Mouse (Mus musculus): ENCODE data around the gene Calml4. TPM values are rescaled to one million over a fixed set of nuclear protein-coding genes. Genes with fewer than 3 reads are reported as not detected.

The Calml4 gene
- 2.0 and 3.5 TPM in 2 replicates for polyA plus RNA-seq (2016; fragmentation: Nextera tagmentation; extraction: Ambion mirVana)

GRCm38 (mm10) chr9:62857719-62858261 is at the start of gene Calml4:
Gene Calml4 (plus strand): TSS chr9:62858080.
- no peaks in the 10 kb centered on the region for H3K36me3 ChIP-seq
- no peak within 1 kb of the TSS for H3K9ac ChIP-seq
- H3K27ac ChIP-seq = no peak within 1 kb of the TSS
- peak; percentile 68 for ATAC-seq (ENCODE audit: low FRiP score, low read depth)
- WGBS = 35% methylated on average over 20 of the region's 20 CpGs
- H3K4me1 ChIP-seq = peaks cover 22% of the 10 kb centered on the region
- H3K4me3 ChIP-seq = no peak within 1 kb of the TSS
- H3K9me3 ChIP-seq = no peaks in the 10 kb centered on the region
- H3K4me2 ChIP-seq (replicated peaks) = peak within 1 kb of the TSS; percentile 25
- H3K27me3 ChIP-seq (replicated peaks) = no peaks in the 10 kb centered on the region

DNA sequence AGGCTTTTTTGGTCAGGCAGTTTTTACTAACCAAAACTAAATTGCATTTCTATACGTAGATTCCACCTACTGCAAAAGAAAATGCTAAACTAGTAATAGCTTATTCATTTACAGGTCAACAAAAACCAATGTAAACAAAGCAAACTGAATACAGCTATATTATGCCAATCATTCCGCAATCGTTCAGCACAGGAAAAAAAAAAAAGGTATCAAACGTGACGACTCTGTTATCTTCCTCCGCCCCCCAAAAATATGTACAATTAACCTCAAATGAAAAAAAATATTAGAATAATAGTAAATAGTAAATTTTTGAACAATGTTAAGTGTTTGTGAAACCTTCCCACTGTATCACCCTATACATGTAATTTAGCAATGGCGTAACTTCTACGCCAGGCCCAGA is 47.8 kb upstream of the Calml4 start:
- Histone ChIP-seq H3K27ac (no peak overlapping the region), H3K4me2 (replicated peaks) (peak overlapping the region; percentile 92), H3K9me3 (no peaks in the 10 kb centered on the region), H3K4me3 (peak overlapping the region; percentile 98), H3K4me1 (peaks cover 28% of the 10 kb centered on the region), H3K27me3 (replicated peaks) (no peaks in the 10 kb centered on the region), H3K9ac (peak overlapping the region; percentile 90), H3K36me3 (no peaks in the 10 kb centered on the region)
- ATAC-seq (ENCODE audit: low FRiP score, low read depth) = no peak
- 17% methylated on average over 8 of the region's 8 CpGs for WGBS

DNA sequence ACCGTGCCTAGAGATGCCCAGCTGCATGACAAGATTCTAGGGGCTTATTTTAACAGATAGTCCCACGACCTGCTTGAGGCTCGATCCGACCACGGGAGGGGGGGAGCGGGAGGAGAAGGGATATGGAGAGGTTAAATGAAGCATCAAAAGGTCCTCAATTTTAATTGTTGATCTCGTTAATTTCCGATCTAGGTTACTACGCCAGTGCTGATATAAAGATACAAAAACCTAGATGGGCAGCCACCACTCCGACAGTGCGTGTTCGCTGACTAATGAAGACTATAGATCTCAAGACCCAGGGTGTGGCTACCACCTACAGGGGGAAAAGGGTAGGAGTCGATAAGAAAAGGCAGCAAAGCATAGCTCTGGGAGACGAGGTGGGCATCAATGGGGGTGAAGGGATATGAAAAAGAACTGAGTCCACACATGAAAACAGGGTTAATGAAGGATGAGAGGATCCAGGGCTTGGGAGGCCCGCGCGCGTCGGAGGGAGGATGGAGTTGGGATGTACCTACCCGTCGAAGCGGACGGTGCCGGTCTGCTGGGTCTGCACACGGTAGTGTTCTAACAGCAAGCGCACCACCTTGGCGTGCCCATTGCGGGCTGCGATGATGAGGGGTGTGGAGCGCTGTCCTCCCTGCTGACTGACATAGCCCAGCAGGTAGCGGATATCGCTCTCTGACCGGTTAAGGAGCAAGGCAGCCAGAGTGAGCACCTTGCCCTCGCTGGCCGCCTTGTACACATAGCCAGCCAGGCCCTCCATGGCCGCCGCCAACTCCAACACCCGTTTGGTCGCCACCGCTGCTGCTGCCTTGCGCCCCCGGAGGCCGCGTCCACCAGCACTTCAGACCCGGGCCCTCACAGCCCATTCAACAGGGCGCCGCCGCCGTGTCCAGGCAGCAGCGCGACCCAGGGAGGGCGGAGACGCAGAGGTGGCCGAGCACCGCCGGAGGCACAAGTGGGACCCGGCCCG is 47.1 kb upstream of the Calml4 start:
- peak overlapping the region; percentile 98 for H3K4me3 ChIP-seq
- peak overlapping the region; percentile 95 for H3K27ac ChIP-seq
- no peaks in the 10 kb centered on the region for H3K27me3 ChIP-seq (replicated peaks)
- peaks cover 28% of the 10 kb centered on the region for H3K4me1 ChIP-seq
- H3K9me3 ChIP-seq = no peaks in the 10 kb centered on the region
- H3K36me3 ChIP-seq = no peaks in the 10 kb centered on the region
- H3K4me2 ChIP-seq (replicated peaks) = peak overlapping the region; percentile 92
- H3K9ac ChIP-seq = peak overlapping the region; percentile 90
- peak; percentile 67 for ATAC-seq (ENCODE audit: low FRiP score, low read depth)
- under 1% methylated on average over 58 of the region's 58 CpGs for WGBS

DNA sequence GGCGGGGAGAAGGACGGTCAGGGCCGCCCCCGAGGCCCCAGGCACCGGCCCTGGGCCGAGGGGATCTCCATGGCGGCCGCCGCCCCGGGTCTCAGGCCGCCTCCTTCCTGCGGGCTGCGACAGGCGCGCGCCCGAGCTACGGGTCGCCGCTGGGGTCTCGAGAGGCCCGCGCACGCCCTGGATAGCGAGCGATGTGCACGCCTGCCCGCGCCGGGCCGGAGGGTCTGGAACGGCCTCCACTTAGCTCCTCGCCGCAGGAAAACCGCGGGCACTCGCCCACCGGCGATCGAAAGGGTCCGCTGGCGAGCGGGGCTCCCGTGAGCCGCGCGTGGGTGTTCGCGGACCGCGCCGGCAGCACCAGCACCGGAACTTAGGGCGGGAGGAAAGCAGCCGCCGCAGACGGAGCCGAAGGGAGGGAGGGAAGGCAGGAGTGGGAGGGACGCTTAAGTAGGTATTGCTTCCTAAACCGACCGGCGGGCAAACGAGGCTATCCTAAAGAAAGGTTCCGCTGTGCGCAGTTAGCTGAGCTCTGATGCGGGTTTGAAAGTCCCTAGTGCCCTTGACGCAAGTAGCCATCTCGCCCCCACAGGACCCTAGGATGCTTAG is 46.3 kb upstream of the Calml4 start, which contains the start of gene Fem1b:
Fem1b (minus strand) TSS at position 419 of the 606 bp plus-strand sequence.
- H3K27me3 ChIP-seq (replicated peaks) = no peaks in the 10 kb centered on the region
- WGBS = under 1% methylated on average over 68 of the region's 68 CpGs
- peak within 1 kb of the TSS; percentile 98 for H3K4me3 ChIP-seq
- peaks cover 28% of the 10 kb centered on the region for H3K4me1 ChIP-seq
- peak; percentile 90 for ATAC-seq (ENCODE audit: low FRiP score, low read depth)
- no peaks in the 10 kb centered on the region for H3K36me3 ChIP-seq
- peak within 1 kb of the TSS; percentile 90 for H3K9ac ChIP-seq
- no peaks in the 10 kb centered on the region for H3K9me3 ChIP-seq
- H3K27ac ChIP-seq = peak within 1 kb of the TSS; percentile 95
- H3K4me2 ChIP-seq (replicated peaks) = peak within 1 kb of the TSS; percentile 92

- no peaks in the 10 kb centered on the region for H3K36me3 ChIP-seq
- H3K27ac ChIP-seq = peak overlapping the region; percentile 95
- 19% methylated on average over 14 of the region's 14 CpGs for WGBS
- peak overlapping the region; percentile 98 for H3K4me3 ChIP-seq
- peak overlapping the region; percentile 90 for H3K9ac ChIP-seq
- no peaks in the 10 kb centered on the region for H3K27me3 ChIP-seq (replicated peaks)
- peak; percentile 23; the same call in 1 of the 2 replicates for ATAC-seq (ENCODE audit: low FRiP score, low read depth)
- H3K4me1 ChIP-seq = peaks cover 28% of the 10 kb centered on the region
- H3K9me3 ChIP-seq = no peaks in the 10 kb centered on the region
- peak overlapping the region; percentile 92 for H3K4me2 ChIP-seq (replicated peaks)
These were observed 45.4 kb upstream of the Calml4 start for GRCm38 (mm10) chr9:62812216-62813049.

GRCm38 (mm10) chr9:62814751-62815150 is 43.1 kb upstream of the Calml4 start:
- Histone ChIP-seq H3K4me1 (peaks cover 14% of the 10 kb centered on the region; the same call in 1 of the 2 replicates), H3K36me3 (no peaks in the 10 kb centered on the region), H3K27me3 (replicated peaks) (no peaks in the 10 kb centered on the region), H3K9me3 (no peaks in the 10 kb centered on the region), H3K4me2 (replicated peaks) (no peak overlapping the region), H3K9ac (no peak overlapping the region), H3K27ac (no peak overlapping the region), H3K4me3 (no peak overlapping the region)
- WGBS = 92% methylated on average over 2 of the region's 2 CpGs
- ATAC-seq (ENCODE audit: low FRiP score, low read depth) = no peak

DNA sequence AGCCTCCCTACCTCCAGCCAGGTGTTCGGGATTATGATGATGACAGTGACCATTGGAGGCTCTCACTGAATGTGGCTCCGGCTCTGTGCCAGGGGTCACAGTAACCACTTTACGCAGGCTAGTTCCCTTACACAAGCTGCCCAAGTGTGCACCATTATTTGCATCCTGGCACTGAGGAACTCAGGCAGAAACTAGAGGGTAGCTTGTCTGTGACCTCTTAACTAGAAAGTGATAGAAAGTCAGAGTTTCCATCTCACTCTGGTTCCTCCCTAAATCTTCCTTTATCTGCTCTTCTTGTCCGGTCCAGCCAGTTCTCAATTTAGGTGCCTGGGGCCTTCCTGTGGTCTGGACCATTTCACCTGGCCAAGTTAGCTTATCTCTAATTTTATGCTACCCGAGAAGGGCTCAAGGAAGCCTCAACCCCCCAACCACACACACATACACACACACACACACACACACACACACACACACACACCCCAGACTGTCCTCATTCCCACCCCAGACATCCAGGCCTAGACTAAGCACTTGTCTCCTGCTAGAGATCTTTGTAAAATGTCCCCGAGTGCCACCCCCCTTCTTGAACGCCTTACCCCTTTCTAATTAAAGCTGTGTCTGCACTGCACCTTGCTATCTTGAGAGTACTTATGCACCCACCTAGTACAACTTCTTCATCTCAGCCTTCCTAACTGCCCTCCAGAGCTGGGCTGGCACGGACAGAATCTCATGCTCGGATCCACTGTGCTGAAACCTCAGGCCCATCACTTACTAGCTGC is 41.4 kb upstream of the Calml4 start:
- Histone ChIP-seq H3K4me3 (no peak overlapping the region), H3K4me1 (peaks cover 7% of the 10 kb centered on the region; the same call in 1 of the 2 replicates), H3K36me3 (no peaks in the 10 kb centered on the region), H3K4me2 (replicated peaks) (no peak overlapping the region), H3K27ac (no peak overlapping the region), H3K9me3 (no peaks in the 10 kb centered on the region), H3K27me3 (replicated peaks) (no peaks in the 10 kb centered on the region), H3K9ac (no peak overlapping the region)
- 90% methylated on average over 9 of the region's 9 CpGs for WGBS
- ATAC-seq (ENCODE audit: low FRiP score, low read depth) = no peak

DNA sequence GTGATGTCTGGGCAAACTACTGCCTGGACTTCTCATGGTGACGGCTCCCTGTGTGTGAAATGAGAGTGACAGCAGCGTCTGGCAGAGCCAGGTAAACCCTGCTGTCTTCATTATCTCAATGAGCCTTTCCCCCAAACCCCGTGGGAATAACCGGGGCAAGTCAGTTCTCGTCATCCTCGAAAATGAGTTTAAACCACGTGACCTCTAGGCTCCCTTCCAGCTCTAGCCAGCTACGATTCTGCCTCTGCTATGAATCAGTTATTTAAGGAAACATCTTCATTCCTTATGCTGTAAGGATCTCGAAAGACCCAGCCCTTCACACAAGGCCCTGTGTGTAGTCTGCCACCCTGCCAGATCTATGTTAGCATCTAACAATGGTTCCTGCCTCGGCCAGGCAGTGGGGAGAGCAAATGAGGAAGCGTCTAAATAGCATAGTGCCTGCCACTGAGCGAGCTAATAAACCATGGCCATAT is 40.7 kb upstream of the Calml4 start:
- no peak overlapping the region for H3K4me2 ChIP-seq (replicated peaks)
- ATAC-seq (ENCODE audit: low FRiP score, low read depth) = no peak
- H3K4me1 ChIP-seq = peaks cover 6% of the 10 kb centered on the region; the same call in 1 of the 2 replicates

DNA sequence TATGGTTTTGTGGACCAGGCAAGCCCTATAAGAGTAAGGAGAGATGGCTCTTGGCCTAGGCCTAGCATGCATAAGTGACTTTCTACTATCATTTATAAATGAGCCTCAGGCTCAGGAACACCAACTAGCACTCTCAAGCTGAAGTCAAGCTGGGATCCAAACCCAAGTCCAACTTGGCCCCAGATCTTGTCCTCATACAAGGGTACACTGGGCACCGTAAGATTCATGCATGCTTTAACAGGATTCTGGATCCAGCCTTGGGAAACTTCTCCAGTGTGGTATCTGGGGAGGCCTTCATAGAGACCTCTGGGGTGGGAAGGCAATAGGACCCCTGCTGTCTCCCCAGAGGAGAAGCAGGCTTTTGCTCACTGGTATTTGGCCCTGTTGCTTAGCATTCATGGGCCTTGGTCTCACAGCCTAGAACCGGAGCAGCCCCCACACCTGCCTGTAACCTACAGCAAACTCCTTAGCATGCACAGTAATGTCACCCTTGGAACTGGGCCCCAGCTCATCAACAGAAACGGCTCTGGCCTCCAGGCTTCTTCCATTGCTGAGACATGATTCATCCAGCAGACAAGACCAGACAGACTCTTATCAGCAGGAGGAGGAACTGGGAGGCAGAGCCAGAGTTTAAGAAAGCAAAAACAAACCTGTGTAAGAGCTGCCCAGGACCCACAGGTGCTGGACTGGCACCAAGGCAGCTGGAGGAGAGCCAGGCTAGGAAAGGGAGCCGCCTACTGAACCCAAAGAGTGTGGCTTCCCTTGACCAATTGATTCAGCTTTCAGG is 39.9 kb upstream of the Calml4 start:
- Histone ChIP-seq H3K27me3 (replicated peaks) (no peaks in the 10 kb centered on the region), H3K36me3 (no peaks in the 10 kb centered on the region), H3K4me2 (replicated peaks) (no peak overlapping the region), H3K9me3 (no peaks in the 10 kb centered on the region), H3K9ac (no peak overlapping the region), H3K27ac (no peak overlapping the region), H3K4me1 (no peaks in the 10 kb centered on the region), H3K4me3 (no peak overlapping the region)
- 75% methylated on average over 4 of the region's 4 CpGs for WGBS
- ATAC-seq (ENCODE audit: low FRiP score, low read depth) = no peak

More for the DNA sequence above, 40.7 kb upstream of the Calml4 start:
- no peaks in the 10 kb centered on the region for H3K36me3 ChIP-seq
- H3K4me3 ChIP-seq = no peak overlapping the region
- no peaks in the 10 kb centered on the region for H3K27me3 ChIP-seq (replicated peaks)
- WGBS = 68% methylated on average over 12 of the region's 12 CpGs
- no peak overlapping the region for H3K9ac ChIP-seq
- no peaks in the 10 kb centered on the region for H3K9me3 ChIP-seq
- no peak overlapping the region for H3K27ac ChIP-seq

DNA sequence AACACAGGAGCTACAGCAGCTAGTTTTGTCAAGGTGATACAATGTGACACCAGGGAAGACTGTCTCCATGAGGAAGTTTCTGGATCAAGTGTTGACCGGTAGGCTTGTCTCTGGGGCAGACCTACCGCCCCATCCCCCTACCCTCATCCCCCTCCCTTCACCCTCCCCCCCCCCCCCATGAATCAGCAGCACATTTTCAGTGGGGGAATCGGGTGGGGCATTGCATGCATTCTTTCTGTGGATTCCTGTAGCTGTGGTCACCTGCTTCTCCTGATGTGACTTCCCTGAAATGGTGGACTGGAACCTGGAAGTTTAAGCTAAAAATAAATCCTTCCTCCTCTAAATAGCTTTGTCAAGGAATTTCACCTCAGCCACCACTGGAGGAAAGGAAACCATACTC is 38.4 kb upstream of the Calml4 start:
- no peak overlapping the region for H3K9ac ChIP-seq
- H3K36me3 ChIP-seq = no peaks in the 10 kb centered on the region
- no peak overlapping the region for H3K4me2 ChIP-seq (replicated peaks)
- no peaks in the 10 kb centered on the region for H3K4me1 ChIP-seq
- no peak for ATAC-seq (ENCODE audit: low FRiP score, low read depth)
- no peak overlapping the region for H3K4me3 ChIP-seq
- 79% methylated on average over 3 of the region's 3 CpGs for WGBS
- H3K9me3 ChIP-seq = no peaks in the 10 kb centered on the region
- no peaks in the 10 kb centered on the region for H3K27me3 ChIP-seq (replicated peaks)
- no peak overlapping the region for H3K27ac ChIP-seq
